Mouse (Mus musculus): ENCODE measurements around the gene Mgam. TPM values are rescaled to one million over a fixed set of nuclear protein-coding genes. Genes with fewer than 3 reads are reported as not detected.

Gene Mgam
- polyA plus RNA-seq (2012; rRNA removed; ENCODE audit: low replicate concordance), result 178 and 242 TPM in 2 replicates

DNA sequence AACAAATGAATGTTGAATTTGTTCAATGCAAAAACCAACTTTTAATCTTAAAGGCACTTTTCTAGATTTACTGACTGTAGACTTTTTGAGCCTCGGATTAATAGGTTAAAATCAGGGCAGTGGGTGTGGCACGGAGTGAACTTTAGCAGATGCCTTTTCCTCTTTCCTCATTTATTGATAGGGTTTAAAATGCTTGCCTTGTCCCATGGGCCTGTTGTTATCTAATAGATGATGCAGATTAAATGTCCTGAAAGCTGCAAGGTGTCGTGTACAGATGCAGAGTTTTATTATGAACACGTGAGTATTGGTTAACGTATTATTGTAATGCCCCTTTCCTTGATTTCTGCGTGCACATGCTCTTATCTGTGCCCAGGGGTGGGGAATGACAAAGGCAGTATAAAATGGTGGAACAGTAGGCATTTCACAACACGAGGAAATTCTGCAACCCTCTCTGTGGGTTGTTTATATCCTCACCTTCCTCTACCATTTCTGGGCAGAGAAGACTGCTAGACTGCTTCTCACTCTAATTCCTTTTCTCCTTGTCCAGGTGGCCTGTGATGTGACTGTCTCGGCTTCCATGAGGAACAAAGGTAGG lies at the start of gene Mgam:
TSS of gene Mgam (plus strand) at position 426 of the 595 bp plus-strand sequence.

DNA sequence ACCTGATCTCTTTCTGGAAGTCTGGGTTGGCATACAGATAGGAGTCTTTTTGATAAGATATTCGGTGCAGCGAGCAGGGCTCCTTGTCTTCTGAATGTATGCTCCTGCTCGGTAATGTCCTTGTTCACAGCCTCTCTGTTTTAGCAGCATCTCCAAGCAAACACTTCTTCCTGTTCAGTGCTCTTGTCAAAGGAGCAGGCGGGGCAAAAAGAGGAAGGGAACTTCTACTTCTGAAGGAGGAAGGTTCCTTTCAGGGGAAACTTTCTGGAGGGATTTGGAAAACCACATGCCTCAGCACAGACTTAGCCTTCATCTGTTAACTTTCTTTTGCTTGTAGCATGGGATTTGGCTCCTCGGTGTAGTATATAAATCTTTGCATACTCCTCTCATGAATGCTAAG lies 43.0 kb upstream of the Mgam start, which contains the start of gene Clec5a:
TSS of gene Clec5a (minus strand) at position 177 of the 400 bp plus-strand sequence.

DNA sequence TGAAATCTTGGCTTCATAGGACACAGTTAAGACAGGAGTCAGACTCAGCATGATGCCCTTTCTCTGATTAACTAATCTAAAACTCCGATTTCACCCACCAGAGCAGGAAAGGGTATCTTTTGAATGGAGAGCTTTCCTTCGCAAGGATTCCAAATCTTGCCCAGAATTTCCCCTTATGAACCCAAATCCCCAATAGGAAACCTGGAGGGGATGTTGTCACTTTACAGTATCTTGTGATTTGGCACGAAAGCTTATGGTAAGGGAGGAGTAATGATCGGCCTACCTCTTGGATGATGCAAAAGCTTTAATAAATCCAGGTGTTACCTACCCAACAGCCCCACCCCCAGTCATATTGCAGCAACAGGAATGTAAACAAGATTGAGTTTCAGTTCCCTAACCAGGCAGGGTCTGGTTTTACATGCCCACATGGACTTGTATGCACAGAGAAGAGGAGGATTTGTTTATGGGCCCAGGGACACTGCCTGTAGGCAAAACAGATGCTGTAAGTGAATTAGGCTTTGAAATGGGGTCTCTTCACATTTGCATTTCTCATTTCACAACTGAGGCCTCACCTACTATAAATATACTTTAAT lies 15.3 kb upstream of the Mgam start, which contains the start of gene Tas2r138:
TSS of gene Tas2r138 (minus strand) at position 51 of the 593 bp plus-strand sequence.

Other genes starting within 250 kb of the Mgam start
- 3.1 and 3.7 TPM in 2 replicates for gene E330009J07Rik, start 192.7 kb upstream of the Mgam start, polyA plus RNA-seq (2012; rRNA removed; ENCODE audit: low replicate concordance)
- gene Wee2, start 189.7 kb upstream of the Mgam start, polyA plus RNA-seq (2012; rRNA removed; ENCODE audit: low replicate concordance), result not detected in 2 replicates
- 3.0 and 3.9 TPM in 2 replicates for gene Ssbp1, start 157.5 kb upstream of the Mgam start, polyA plus RNA-seq (2012; rRNA removed; ENCODE audit: low replicate concordance)
- gene Tas2r137, start 137.6 kb upstream of the Mgam start, polyA plus RNA-seq (2012; rRNA removed; ENCODE audit: low replicate concordance), result not detected in 2 replicates
- gene Tas2r108, start 135.3 kb upstream of the Mgam start, polyA plus RNA-seq (2012; rRNA removed; ENCODE audit: low replicate concordance), result not detected in 2 replicates
- gene Prss37, start 109.3 kb upstream of the Mgam start, polyA plus RNA-seq (2012; rRNA removed; ENCODE audit: low replicate concordance), result not detected in 2 replicates
- gene Olfr461, start 73.8 kb upstream of the Mgam start, polyA plus RNA-seq (2012; rRNA removed; ENCODE audit: low replicate concordance), result not detected in 2 replicates
- not detected in 2 replicates for gene Olfr460, start 59.3 kb upstream of the Mgam start, polyA plus RNA-seq (2012; rRNA removed; ENCODE audit: low replicate concordance)
- gene Clec5a, start 43.0 kb upstream of the Mgam start, polyA plus RNA-seq (2012; rRNA removed; ENCODE audit: low replicate concordance), result not detected in 2 replicates
- gene Tas2r138, start 15.5 kb upstream of the Mgam start, polyA plus RNA-seq (2012; rRNA removed; ENCODE audit: low replicate concordance), result not detected in 2 replicates

Measured in duodenum, adult 2 months (tissue).